Mouse (Mus musculus): ENCODE data around the gene Ankrd63.

DNA sequence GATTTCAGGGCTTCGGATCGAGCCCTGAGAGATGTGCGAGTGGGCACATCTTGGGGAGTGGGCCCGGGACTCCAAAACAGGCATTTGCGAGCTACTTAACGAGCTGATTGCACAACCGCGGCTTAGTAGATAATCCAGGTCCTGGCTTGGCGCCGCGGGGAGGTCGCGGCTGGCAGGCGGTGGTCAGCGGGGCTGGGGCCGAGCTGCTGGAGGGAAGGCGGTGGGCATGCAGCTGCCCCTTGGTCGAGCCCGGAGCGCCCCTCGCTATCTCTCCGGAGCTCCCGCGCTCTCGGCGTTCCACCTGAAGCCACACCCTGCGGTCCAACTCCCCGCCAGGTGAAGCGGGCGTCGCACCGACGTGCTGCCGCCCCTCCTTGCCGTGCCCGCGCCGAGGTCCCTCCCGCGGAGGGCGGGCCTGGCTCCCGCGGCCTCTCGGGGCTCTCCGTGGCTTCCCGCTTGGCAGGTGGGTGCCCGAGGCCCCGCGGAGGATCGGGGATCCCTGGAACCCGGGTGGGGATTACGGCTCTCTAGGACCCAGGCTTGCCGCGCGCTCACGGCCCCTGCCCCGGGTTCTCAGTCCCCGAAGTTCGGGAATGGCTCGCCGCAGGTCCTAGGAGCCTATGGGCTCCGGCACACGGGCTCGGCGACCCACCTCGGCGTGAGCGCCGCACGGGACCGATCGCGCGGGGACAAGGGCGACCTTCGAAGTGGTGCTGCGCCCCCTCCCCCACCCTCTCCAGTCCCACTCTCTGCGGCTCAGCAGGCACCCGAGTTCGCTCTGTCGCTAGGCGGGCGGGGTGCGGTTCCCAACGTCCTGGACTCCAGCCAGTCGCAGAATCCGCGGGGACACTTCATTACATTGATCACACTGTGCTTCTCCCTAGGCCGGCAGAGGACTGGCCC lies 26.7 kb downstream of the Ankrd63 start:
- TF ChIP-seq CTCF (IDR thresholded peaks at IDR 0.05; ENCODE audit: borderline replicate concordance, insufficient read depth, low read length) (no peak), POLR2A (IDR thresholded peaks at IDR 0.05; ENCODE audit: low read depth, low read length) (no peak)
